Mouse (Mus musculus): ENCODE measurements around the gene Kcnh7.

Kcnh7 gene

DNA sequence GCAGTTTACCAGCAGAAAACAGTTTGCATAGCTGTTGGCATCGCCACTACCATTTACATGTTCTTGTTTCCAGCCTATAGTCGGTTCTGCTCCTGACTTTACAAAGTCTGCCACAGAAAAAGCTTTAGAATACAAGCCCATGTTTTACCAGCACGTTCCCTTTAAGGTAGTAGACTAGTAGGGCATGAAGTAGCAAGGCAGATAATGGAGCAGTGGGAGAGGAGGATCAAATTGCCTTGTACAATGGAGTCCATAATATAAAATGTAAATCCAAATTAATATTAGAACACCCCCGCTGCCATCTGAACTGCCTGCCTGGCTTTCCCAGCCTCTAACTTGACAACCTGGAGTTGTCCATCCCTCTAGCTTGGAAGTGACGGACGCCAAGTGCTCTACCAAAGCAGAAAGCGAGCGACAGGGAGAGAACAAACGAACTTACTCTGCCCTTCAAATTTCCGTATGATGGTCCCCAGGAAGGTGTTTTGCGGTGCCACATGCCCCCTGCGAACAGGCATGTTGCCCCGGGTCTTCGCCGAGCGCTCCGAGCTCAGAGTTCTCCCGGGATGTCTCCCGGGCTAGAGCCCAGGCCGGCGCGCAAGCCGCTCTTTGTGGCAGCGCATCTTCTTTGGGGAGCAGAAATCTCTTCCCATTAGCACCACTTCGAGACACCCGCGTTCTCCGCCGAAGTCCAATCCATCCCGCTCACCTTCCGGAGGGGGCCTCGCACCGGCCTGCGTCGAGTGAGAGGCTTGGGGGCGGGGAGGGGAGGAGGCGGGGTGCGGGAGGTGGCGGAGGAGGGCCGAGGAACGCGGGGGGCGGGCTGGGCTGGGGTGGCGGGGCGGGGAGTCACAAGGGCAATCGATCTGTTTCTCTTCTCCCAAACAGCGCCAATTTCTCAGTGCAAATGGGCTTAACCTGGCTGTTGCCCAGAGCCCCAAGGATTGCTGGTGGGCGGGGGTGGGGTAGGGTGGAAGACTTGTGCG, at the start of gene Kcnh7:
Gene Kcnh7 (minus strand): TSS at position 725 of the 983 bp plus-strand sequence.
- DNase-seq (ENCODE audit: extremely low read depth, insufficient read length, low spot score) = peak; percentile 2

DNA sequence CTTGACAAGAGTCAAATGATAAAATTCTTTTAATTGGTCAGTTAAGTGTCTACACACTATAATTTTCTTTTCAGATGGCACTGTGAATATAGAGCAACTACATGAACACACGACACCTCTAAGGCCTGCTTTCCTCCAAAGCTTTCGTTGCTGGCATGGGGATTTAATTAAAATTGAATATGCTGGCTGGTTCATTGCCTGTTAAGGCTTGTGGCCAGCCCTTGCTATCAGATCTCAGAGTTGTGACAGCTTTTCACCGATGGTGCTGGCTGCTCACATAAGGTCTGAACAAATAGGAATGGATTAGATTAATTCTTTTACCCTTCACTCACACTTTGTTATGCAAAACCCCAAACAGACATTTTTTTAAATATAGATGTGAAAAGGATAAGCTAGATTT, 23.3 kb upstream of the Kcnh7 start:
- DNase-seq (ENCODE audit: extremely low read depth, insufficient read length, low spot score) = no peak

DNA sequence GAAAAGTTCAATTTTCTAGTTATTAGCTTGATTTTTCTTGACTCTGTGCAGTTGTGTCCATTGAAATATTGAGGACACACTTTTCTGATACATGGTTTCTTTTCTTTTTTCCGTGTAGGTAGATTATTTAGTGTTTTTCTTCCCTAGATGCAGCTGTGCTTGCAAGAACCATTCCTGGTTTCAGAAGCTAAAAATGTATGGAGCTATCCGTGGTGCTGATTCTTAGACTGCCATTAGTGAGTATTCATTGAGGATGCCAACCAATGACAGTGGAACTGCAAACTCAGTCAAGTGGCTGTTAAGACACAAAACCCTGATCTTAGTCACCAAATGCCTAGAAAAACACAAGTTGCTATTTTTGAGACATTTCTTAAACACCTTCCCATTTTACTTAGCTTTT, 1.9 kb upstream of the Kcnh7 start:
- DNase-seq (ENCODE audit: extremely low read depth, insufficient read length, low spot score) = no peak

DNA sequence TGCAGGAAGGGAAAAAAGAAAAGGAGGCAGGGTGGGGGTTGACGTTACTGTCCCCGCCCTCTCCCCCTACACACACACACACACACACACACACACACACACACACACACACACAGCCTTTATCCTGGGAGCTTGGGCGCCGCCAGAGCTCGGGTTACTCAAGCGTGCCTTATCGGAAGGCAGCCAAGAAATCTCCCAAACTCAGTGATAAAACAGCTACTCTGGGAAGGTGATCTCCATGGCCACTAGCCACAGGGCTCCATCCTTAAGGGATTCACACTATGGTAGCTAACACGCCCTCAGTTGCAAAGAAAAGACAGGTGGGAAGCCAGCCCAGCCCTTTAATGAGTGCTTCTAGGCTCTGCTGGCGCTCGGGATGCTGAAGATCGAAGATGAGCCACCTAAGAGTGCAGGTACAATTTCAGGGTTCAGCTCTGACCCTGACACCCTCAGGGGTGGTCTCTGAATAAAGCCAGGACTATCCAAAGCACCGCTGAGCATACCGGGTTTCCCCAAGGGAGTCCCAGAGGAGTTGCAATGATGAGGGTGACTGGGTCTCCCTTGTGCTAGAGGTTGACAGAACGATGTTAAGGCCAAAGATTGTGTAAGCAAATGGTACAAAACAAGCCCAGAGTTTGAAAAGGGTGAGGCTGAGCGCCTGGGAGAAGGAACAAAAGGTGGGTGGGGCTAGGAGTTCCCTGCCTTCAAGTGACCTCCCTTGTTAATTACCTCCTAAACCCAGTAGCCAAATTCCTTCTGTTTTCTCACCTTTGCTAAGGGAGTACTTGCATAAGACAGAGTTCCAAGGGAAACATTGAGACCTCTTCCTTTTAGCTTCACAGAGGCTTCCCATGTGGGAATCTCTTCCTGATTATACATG, 704 bp upstream of the Kcnh7 start:
- no peak for DNase-seq (ENCODE audit: extremely low read depth, insufficient read length, low spot score)

DNA sequence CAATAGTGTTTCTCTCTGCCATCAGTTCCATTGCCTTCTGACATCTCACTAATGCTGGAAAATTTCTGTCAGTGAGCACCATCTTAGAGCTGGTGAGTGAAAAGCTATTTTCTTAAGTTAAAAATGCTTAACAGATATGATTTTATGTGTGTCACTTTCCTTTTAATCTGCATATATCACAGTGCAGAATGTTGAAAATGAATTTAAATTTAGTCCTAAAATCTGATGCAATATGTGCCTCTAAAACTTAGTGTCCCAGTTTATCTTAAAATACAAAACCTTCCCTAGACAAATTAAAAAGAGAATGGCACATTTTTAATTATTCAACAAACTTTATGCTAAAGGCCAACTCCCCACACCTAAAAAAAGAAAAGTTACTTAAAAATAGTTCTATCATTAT, 30.4 kb downstream of the Kcnh7 start:
- DNase-seq (ENCODE audit: extremely low read depth, insufficient read length, low spot score) = no peak

DNA sequence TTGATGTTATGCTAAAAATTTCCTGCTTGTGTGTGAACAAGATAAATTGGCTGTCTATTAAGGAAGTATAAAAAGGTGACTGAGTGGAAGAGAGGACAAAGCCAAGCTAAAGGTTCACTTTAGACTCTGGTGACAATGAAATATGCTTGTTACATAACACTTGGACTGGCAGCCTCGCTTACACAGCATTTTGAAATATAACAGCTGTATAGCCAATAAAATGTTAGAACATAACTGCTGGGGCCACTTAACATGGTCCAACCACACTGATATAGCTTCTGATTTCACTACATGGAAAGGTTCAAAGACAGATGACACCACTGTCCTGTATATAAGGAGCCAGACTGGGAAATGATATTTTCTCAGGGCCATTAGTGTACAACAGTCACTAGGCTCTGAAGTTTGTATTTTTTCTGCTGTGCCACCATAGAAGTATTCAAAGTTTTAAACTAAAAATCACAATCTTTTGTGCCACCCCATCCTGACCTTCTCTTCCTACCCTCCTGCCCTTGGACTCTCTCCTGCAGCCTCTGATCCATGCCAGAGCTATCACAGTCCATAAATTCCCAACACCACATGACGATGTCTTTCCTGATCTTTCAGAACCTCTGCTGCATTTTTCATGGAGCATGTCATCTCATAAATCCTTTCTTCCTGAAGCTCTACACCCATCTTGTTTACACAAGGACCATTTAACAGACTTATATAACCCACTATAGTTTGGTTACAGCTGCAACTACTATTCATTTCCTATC, 56.1 kb downstream of the Kcnh7 start:
- DNase-seq (ENCODE audit: extremely low read depth, insufficient read length, low spot score) = no peak

DNA sequence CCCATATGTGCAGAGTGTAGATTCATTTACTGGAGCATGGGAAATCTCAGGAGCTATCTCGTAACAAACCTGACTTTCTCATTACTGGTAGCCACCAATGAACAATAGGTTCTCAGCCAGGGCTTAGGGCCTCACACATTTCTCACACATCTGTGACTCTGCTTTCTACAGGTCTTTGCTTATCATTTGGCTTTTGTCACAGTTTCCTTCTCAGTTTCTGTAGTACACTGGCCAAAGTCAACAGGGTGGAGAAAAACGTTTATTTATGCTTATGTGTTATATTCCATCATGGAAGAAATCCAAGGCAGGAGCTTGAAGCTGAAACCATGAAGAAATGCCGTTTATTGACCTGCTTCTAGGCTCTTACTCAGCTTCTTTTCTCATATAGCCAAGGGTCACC, 63.8 kb downstream of the Kcnh7 start:
- DNase-seq (ENCODE audit: extremely low read depth, insufficient read length, low spot score) = no peak

DNA sequence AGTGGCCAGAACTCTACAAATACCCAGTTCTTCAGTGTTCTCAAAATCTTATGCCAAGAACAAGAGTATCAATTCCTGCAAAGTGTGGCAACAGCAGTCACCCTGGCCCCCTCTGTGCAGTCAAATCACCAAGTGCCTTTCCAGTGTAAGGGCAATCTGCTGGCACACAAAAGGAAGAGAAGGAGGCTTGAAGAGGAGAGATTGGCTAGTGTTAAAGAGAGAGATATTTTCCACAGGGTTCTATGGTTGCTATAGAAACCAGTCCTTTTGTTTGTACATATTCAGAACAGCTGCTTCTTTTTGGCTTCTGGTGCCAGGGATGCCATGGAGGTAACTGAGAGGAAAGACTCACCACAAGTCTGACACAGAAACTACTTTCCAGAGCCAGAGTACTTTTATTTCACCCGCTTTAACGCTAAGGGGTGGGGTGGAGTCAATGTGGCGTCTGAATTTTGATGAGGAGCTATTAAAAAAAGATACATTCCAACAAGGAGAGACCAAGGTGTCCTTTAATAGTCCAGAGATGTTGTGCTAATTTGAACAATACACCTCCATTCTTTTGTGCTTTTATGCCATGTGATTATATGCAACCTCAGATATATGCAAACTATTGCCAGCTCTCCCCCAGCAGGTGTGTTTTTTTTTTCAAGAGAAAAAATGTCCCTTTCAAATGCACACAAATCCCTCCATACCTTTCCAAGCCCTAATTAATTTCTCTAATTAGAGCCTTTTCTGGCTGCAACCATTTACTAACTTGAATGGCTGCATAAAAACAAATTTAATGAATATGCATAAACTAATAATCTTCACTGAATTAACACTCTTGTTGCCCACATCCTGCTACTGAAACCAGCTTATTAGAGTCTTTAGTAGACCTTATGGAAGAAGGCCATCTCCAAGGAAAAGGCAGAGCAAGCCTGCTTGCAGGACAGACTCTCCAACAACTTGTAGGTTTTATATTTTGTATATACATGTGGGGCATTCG, 66.6 kb downstream of the Kcnh7 start:
- no peak for DNase-seq (ENCODE audit: extremely low read depth, insufficient read length, low spot score)

DNA sequence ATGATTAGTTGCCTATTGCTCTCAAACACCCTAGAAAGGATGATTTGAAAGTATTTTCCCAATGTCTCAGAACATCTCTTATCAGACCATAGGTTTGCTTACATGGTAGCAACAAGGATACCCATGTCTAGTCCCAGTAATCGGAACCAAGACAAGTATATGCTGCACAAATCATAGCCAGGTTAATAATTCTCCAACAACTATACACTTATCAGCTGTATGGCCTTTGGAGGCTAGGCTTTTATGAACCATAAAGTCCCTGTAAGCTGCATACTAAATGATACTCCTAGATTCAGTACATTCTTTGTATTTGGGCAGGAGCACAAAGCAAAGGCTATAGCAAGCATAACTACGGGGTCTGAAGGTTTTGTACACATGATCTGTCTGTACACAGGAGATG, 78.1 kb downstream of the Kcnh7 start:
- no peak for DNase-seq (ENCODE audit: extremely low read depth, insufficient read length, low spot score)

DNA sequence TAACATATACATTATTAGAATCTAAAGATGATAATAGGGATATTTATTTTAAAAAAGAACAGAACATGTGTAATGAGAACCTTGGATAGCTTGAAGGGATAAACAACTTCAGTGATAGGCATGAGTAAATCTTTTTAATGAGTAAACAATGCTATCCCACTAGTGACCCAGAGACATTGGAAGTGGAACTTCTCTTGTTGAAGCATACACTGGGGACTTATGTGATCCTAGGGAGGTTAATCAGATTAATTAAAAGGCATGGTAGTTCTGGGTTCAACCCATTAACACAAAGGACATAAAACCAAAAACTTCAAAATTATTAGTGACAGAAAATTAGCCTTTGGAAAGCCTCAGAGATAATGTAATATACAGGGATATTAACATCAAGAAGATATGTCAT, 84.4 kb downstream of the Kcnh7 start:
- no peak for DNase-seq (ENCODE audit: extremely low read depth, insufficient read length, low spot score)

DNA sequence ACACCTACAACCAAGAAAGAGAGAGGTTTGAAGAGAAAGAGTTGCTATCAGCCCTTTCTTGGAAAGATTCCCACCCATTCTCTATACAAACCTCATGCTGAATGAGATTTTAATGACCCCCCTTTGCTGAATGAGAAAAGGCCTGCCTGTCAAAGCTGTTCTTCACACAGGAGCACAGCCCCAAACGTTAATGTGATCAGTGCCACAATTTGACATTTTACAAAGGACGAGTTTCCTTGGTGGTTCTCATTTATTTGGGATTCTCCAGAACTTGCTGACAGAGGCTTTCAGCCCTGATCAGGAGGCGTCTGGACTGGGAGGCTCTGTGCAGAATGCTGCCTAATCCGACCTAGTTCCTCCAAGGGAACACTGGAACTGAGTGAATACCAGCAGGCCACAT, 92.3 kb downstream of the Kcnh7 start:
- no peak for DNase-seq (ENCODE audit: extremely low read depth, insufficient read length, low spot score)

DNA sequence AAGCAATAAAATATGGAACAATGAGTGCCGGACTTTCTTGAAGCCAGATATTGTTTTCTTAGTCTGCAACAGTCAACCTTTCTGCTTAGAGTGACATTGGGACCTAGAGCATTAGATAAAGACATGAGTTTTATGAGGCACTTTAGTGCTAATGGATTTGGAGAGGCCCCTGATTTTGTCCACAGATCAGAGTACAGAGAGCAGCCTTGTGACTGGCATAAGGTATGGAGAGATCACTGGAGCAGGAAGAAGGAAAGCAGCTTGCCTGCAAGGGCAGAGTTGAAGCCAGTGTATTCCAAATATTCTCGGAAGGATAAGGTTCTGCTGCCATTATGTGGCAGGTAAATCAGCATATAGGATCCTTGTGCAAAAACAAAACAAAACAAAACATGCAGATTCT, 93.6 kb downstream of the Kcnh7 start:
- no peak for DNase-seq (ENCODE audit: extremely low read depth, insufficient read length, low spot score)

DNA sequence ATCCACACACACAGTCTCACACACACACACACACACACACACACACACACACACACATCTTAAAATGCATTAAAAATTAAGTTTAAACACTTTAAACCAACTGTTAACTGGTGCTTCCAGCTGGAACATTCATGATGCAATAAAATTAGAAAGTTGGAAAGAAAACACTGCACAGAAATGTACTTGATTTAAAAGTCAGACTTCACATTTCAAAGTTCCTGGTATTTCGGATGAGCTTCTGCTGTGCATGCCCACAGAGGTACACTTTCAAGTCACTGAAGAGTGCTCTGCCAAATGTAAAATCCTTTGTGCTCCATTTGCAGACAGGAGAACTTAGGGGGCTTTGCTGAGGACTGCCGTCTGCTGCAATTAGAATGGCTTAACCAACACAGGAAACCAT, 125.7 kb downstream of the Kcnh7 start:
- no peak for DNase-seq (ENCODE audit: extremely low read depth, insufficient read length, low spot score)

DNA sequence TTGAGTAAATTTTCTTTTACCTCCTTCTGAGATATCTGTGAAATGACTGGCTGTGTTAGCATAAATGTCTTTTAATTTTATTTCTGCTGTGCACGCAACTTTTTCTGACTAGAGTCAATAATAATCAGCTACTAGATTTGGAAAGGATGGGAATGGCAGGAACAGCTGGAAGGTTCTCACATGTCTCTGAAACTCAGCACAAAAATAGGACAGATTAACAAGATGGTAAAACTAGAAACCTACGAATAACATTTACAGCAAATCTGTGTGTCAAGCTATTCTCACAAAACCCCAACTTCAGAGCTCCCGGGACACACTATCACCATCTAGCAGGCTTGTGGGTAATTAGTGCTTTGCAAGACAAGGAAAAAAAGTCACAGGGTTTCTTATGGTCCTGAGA, 134.2 kb downstream of the Kcnh7 start:
- no peak for DNase-seq (ENCODE audit: extremely low read depth, insufficient read length, low spot score)

DNA sequence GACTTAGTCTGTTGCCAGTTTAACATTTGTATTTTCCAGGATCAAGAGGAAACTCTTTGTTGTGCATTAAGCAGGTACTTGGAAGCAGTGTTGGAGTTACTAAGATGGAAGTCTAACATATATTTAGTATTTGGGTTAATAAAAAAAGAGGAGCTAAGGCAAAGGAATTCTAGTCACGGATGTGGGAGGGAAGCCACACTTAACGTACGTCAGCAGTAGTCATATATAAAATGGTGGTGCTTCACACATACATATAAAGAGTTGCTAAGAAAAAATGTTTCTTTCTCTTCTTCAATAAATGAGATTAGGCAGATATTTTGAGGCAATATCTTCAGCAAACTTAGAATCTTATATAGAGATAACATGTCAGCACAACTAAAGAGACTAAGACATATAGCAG, 144.4 kb downstream of the Kcnh7 start:
- DNase-seq (ENCODE audit: extremely low read depth, insufficient read length, low spot score) = no peak

DNA sequence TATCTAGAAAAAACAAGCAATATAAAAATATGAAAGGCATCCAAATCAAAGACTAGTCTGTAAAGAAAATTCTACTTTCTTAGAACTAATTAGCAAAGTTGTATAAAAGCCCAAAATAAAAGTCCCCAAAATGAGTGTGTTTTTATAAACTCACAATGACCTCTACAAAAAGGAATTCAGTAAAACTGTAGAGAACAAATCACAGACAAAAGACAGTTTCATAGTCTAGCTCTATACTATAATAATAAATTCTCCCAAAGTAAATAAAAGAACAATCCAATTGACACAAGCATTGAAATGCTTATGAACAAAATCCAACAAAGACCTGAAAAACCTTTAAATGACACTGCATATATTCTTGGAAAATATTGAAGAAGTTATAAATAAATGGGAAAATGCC, 169.2 kb downstream of the Kcnh7 start:
- DNase-seq (ENCODE audit: extremely low read depth, insufficient read length, low spot score) = no peak

DNA sequence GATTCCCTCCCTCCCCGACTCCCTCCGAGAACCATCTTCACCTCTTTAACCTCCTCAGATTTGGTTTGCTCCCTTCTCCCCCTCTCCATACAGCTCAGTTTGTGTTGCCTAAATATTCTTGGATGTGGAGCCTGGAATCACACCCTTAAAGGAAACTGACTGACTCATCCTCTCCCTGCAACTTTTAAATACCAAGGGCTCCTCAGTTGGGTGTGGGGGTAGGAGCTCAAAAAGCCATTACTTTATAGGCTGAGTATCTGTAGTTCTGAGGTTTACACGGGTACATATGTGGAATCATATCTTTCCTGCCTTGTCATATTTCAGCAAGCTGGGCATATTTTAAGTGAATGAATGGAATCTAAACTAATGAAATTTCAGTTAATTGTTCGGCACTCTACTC, 174.9 kb downstream of the Kcnh7 start:
- DNase-seq (ENCODE audit: extremely low read depth, insufficient read length, low spot score) = no peak

DNA sequence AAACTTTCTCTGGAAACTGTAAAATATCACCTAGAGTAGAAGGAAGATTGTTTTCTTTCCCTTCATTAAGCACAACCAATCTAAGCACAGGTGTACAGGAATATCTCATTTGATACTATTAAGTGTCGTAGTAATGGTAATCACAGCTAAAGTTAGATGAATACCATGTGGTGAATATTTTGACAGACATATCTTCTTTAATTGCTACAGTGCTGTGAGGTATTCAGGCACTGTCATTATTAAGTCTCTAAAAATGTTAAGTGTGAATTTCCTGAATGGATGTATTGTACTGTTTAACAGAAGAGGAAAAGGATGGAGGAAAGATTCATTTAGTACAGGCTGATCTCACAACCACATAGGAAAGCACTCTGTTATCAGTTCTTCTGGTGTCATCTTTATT, 181.3 kb downstream of the Kcnh7 start:
- DNase-seq (ENCODE audit: extremely low read depth, insufficient read length, low spot score) = no peak

DNA sequence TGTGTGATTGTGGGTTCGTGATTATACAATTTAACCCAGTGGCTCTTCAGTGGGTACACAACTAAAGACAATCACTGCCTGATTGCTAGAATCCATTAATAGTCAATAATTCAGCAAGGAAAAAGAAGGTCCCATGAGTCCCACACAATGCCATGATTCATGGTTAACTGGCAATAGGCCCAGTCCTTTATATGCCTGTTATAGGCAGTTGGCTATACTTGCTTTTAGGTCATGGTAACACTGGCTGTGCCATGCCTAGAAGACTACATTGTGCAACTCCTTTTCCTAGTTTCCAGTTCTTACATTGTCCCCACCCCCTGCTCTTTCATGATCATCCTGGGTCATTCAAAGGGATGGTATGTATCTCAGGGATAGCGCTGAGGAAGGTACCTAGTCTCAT, 186.4 kb downstream of the Kcnh7 start:
- DNase-seq (ENCODE audit: extremely low read depth, insufficient read length, low spot score) = no peak

DNA sequence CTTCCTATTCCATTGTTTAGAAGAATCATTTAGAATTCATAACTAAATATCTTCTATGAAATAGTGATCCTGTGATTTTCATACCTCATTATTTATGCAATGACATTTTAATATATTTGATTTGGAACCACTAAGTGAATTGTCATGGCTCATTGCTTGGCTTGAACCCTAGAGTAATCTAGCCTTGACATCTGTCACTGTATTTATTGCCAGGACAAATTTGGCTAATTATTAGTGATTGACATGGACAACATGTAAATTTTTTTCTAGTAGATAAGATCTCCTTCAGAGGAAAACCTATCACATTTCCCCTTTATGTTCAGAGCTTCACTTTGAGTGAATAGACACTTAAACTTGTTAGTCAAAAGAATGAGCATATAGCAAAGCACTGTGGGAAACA, 195.5 kb downstream of the Kcnh7 start:
- DNase-seq (ENCODE audit: extremely low read depth, insufficient read length, low spot score) = no peak

Measured in 3134 (cell line).